Mouse (Mus musculus) retina, adult 2 months (tissue): ENCODE results near the gene Elmo1.

Experiments
- DNase-seq: peaks from one replicate; pipeline ENCODE4 v3.0.0-alpha.2; 2012; ENCODE audit warnings: low read depth, low spot score

Elmo1 gene

GRCm38 (mm10) chr13:20157059-20157458 lies 66.7 kb downstream of the Elmo1 start:
- DNase-seq, result no peak

GRCm38 (mm10) chr13:20157529-20157928 lies 67.1 kb downstream of the Elmo1 start:
- no peak for DNase-seq

- DNase-seq, result no peak
Observed at GRCm38 (mm10) chr13:20163339-20163954, 73.1 kb downstream of the Elmo1 start.

GRCm38 (mm10) chr13:20164837-20165236 lies 74.4 kb downstream of the Elmo1 start:
- no peak for DNase-seq

- no peak for DNase-seq
Observed at GRCm38 (mm10) chr13:20173987-20174654, 83.7 kb downstream of the Elmo1 start.

GRCm38 (mm10) chr13:20174655-20175280 lies 84.4 kb downstream of the Elmo1 start:
- DNase-seq, result no peak

GRCm38 (mm10) chr13:20180738-20181137 lies 90.3 kb downstream of the Elmo1 start:
- no peak for DNase-seq

- DNase-seq, result no peak
Observed at GRCm38 (mm10) chr13:20181321-20181720, 90.9 kb downstream of the Elmo1 start.

- DNase-seq, result no peak
Observed at GRCm38 (mm10) chr13:20182239-20182825, 91.9 kb downstream of the Elmo1 start.

- DNase-seq, result no peak
Observed at GRCm38 (mm10) chr13:20183512-20184238, 93.3 kb downstream of the Elmo1 start.

GRCm38 (mm10) chr13:20184239-20185033 lies 94.0 kb downstream of the Elmo1 start:
- no peak for DNase-seq

GRCm38 (mm10) chr13:20185034-20185846 lies 94.8 kb downstream of the Elmo1 start:
- no peak for DNase-seq

- DNase-seq, result no peak
Observed at GRCm38 (mm10) chr13:20185847-20186213, 95.4 kb downstream of the Elmo1 start.

- DNase-seq, result no peak
Observed at GRCm38 (mm10) chr13:20187647-20188046, 97.3 kb downstream of the Elmo1 start.

GRCm38 (mm10) chr13:20192009-20192584 lies 101.7 kb downstream of the Elmo1 start:
- no peak for DNase-seq

- DNase-seq, result no peak
Observed at GRCm38 (mm10) chr13:20200582-20200981, 110.2 kb downstream of the Elmo1 start.

GRCm38 (mm10) chr13:20202617-20203016 lies 112.2 kb downstream of the Elmo1 start:
- no peak for DNase-seq

GRCm38 (mm10) chr13:20204165-20204564 lies 113.8 kb downstream of the Elmo1 start:
- DNase-seq, result no peak

GRCm38 (mm10) chr13:20205007-20205745 lies 114.8 kb downstream of the Elmo1 start:
- DNase-seq, result no peak
